Mouse (Mus musculus): Measurements from ENCODE around the gene Htr6. TPM values are rescaled to one million over a fixed set of nuclear protein-coding genes. Genes with fewer than 3 reads are reported as not detected.

The Htr6 gene
- polyA plus RNA-seq, 1 experiment = not detected

GRCm38 (mm10) chr4:139054300-139054923 is 21.0 kb downstream of the Htr6 start:
- Histone ChIP-seq H3K4me3 (replicated peaks) (no peak overlapping the region), H3K4me1 (no peaks in the 10 kb centered on the region; the same call in 1 of the 2 replicates), H3K36me3 (replicated peaks; ENCODE audit: low read length) (no peaks in the 10 kb centered on the region), H3K9me3 (no peaks in the 10 kb centered on the region), H3K27me3 (replicated peaks) (peaks cover 35% of the 10 kb centered on the region)
- no peak for TF ChIP-seq GATA1 (IDR thresholded peaks at IDR 0.05; ENCODE audit: borderline replicate concordance, low read length)
- TF ChIP-seq FLI1 (IDR thresholded peaks at IDR 0.05; ENCODE audit: low read length) = no peak

GRCm38 (mm10) chr4:139053391-139053790 is 22.0 kb downstream of the Htr6 start:
- Histone ChIP-seq H3K9me3 (peaks cover 3% of the 10 kb centered on the region), H3K4me3 (replicated peaks) (no peak overlapping the region), H3K4me1 (no peaks in the 10 kb centered on the region; the same call in 1 of the 2 replicates), H3K36me3 (replicated peaks; ENCODE audit: low read length) (no peaks in the 10 kb centered on the region), H3K27me3 (replicated peaks) (peaks cover 35% of the 10 kb centered on the region)
- TF ChIP-seq FLI1 (IDR thresholded peaks at IDR 0.05; ENCODE audit: low read length) = no peak
- TF ChIP-seq GATA1 (IDR thresholded peaks at IDR 0.05; ENCODE audit: borderline replicate concordance, low read length) = no peak

- Histone ChIP-seq H3K36me3 (replicated peaks; ENCODE audit: low read length) (no peaks in the 10 kb centered on the region), H3K4me1 (no peaks in the 10 kb centered on the region; the same call in 1 of the 2 replicates), H3K4me3 (replicated peaks) (no peak overlapping the region), H3K27me3 (replicated peaks) (peaks cover 34% of the 10 kb centered on the region), H3K9me3 (peaks cover 9% of the 10 kb centered on the region)
- TF ChIP-seq FLI1 (IDR thresholded peaks at IDR 0.05; ENCODE audit: low read length) (no peak), GATA1 (IDR thresholded peaks at IDR 0.05; ENCODE audit: borderline replicate concordance, low read length) (no peak)
These were observed 22.6 kb downstream of the Htr6 start for GRCm38 (mm10) chr4:139052796-139053195.

- TF ChIP-seq GATA1 (IDR thresholded peaks at IDR 0.05; ENCODE audit: borderline replicate concordance, low read length) (no peak), FLI1 (IDR thresholded peaks at IDR 0.05; ENCODE audit: low read length) (no peak)
- no peak overlapping the region for H3K4me3 ChIP-seq (replicated peaks)
These were observed 26.9 kb downstream of the Htr6 start for GRCm38 (mm10) chr4:139048518-139048917.

GRCm38 (mm10) chr4:139046354-139046753 is 29.0 kb downstream of the Htr6 start:
- no peak overlapping the region for H3K4me3 ChIP-seq (replicated peaks)
- TF ChIP-seq FLI1 (IDR thresholded peaks at IDR 0.05; ENCODE audit: low read length) (no peak), GATA1 (IDR thresholded peaks at IDR 0.05; ENCODE audit: borderline replicate concordance, low read length) (no peak)
- H3K4me1 ChIP-seq = no peaks in the 10 kb centered on the region
- peaks cover 35% of the 10 kb centered on the region for H3K9me3 ChIP-seq
- peaks cover 16% of the 10 kb centered on the region for H3K27me3 ChIP-seq (replicated peaks)
- no peaks in the 10 kb centered on the region for H3K36me3 ChIP-seq (replicated peaks; ENCODE audit: low read length)

More at GRCm38 (mm10) chr4:139048518-139048917, 26.9 kb downstream of the Htr6 start:
- Histone ChIP-seq H3K36me3 (replicated peaks; ENCODE audit: low read length) (no peaks in the 10 kb centered on the region), H3K27me3 (replicated peaks) (peaks cover 23% of the 10 kb centered on the region), H3K9me3 (peaks cover 35% of the 10 kb centered on the region), H3K4me1 (no peaks in the 10 kb centered on the region; the same call in 1 of the 2 replicates)

- peaks cover 18% of the 10 kb centered on the region for H3K27me3 ChIP-seq (replicated peaks)
- no peaks in the 10 kb centered on the region for H3K4me1 ChIP-seq
- H3K4me3 ChIP-seq (replicated peaks) = no peak overlapping the region
- peaks cover 35% of the 10 kb centered on the region for H3K9me3 ChIP-seq
- no peaks in the 10 kb centered on the region for H3K36me3 ChIP-seq (replicated peaks; ENCODE audit: low read length)
- TF ChIP-seq FLI1 (IDR thresholded peaks at IDR 0.05; ENCODE audit: low read length) (no peak), GATA1 (IDR thresholded peaks at IDR 0.05; ENCODE audit: borderline replicate concordance, low read length) (no peak)
These were observed 30.8 kb downstream of the Htr6 start for GRCm38 (mm10) chr4:139044566-139044965.

GRCm38 (mm10) chr4:139043600-139043999 is 31.8 kb downstream of the Htr6 start:
- Histone ChIP-seq H3K4me3 (replicated peaks) (no peak overlapping the region), H3K9me3 (peaks cover 33% of the 10 kb centered on the region), H3K36me3 (replicated peaks; ENCODE audit: low read length) (no peaks in the 10 kb centered on the region), H3K27me3 (replicated peaks) (peaks cover 24% of the 10 kb centered on the region), H3K4me1 (no peaks in the 10 kb centered on the region)
- TF ChIP-seq FLI1 (IDR thresholded peaks at IDR 0.05; ENCODE audit: low read length) (no peak), GATA1 (IDR thresholded peaks at IDR 0.05; ENCODE audit: borderline replicate concordance, low read length) (no peak)

- no peaks in the 10 kb centered on the region for H3K36me3 ChIP-seq (replicated peaks; ENCODE audit: low read length)
- H3K4me1 ChIP-seq = no peaks in the 10 kb centered on the region
- H3K27me3 ChIP-seq (replicated peaks) = peaks cover 22% of the 10 kb centered on the region
- TF ChIP-seq GATA1 (IDR thresholded peaks at IDR 0.05; ENCODE audit: borderline replicate concordance, low read length) = no peak
- TF ChIP-seq FLI1 (IDR thresholded peaks at IDR 0.05; ENCODE audit: low read length) = no peak
- no peak overlapping the region for H3K4me3 ChIP-seq (replicated peaks)
- H3K9me3 ChIP-seq = peaks cover 24% of the 10 kb centered on the region
These were observed 32.8 kb downstream of the Htr6 start for GRCm38 (mm10) chr4:139042611-139043010.

GRCm38 (mm10) chr4:139040084-139040839 is 35.1 kb downstream of the Htr6 start:
- Histone ChIP-seq H3K4me1 (no peaks in the 10 kb centered on the region), H3K9me3 (peaks cover 38% of the 10 kb centered on the region), H3K27me3 (replicated peaks) (peaks cover 27% of the 10 kb centered on the region), H3K4me3 (replicated peaks) (no peak overlapping the region), H3K36me3 (replicated peaks; ENCODE audit: low read length) (peaks cover 11% of the 10 kb centered on the region)
- TF ChIP-seq FLI1 (IDR thresholded peaks at IDR 0.05; ENCODE audit: low read length) (no peak), GATA1 (IDR thresholded peaks at IDR 0.05; ENCODE audit: borderline replicate concordance, low read length) (no peak)

Measured in megakaryocyte, embryonic 14.5 days (primary cell).